Mouse (Mus musculus) brain, embryonic 14.5 days (tissue): ENCODE results near the gene Rnf182.

Experiments
- CTCF ChIP-seq: fragments of 200-500 bp; IDR thresholded peaks from 2 replicates; pipeline ENCODE4 v1.5.1; 2012; ENCODE audit warnings: inconsistent platforms, mild to moderate bottlenecking, moderate library complexity, borderline replicate concordance; ENCODE audit not compliant: insufficient read depth, insufficient read length; ENCODE audit errors: extremely low read depth
- POLR2A ChIP-seq: fragments of 200-500 bp; IDR thresholded peaks from 2 replicates; pipeline ENCODE4 v1.6.1; 2012; ENCODE audit warnings: mild to moderate bottlenecking, inconsistent platforms, borderline replicate concordance; ENCODE audit not compliant: poor library complexity, insufficient read depth, insufficient read length, severe bottlenecking; ENCODE audit errors: extremely low read depth

- TF ChIP-seq POLR2A, result 0 out of 2 replicates have a peak, but pooled peaks have one; percentile 22
- no peak for TF ChIP-seq CTCF
These were observed at the start of gene Rnf182 for GRCm38 (mm10) chr13:43615577-43616254.
